Mouse (Mus musculus): Measurements from ENCODE around the gene Pxt1.

DNA sequence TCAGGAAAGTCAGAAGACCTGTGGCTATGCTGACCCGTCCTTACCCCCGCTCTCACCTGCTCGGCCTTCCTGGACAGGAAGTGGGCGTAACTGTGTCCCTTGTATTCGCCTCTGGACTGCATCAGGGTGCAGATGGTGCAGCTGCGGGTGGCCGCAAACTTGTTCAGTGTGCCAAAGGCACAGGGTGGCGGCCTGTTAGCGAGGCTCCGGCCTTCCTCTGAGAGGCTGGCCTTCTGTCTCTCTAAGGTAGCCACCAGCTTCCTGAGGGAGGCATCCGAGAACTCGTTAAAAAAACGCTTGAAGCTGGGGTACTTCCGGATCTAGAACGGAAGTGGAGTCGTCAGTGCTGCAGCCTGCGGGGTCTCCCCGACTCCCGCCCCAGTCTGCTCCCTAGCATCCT, 44.2 kb downstream of the Pxt1 start:
- TF ChIP-seq CTCF (IDR thresholded peaks at IDR 0.05; ENCODE audit: low read depth) (no peak), EP300 (IDR thresholded peaks at IDR 0.05; ENCODE audit: low read depth) (no peak)

Measured in heart, postnatal 0 days (tissue).